Mouse (Mus musculus) cerebellum, adult 2 months (tissue): ENCODE results near the gene Eif3l.

ENCODE experiments used
- CTCF ChIP-seq: fragments of 200-500 bp; IDR thresholded peaks from 2 replicates; pipeline ENCODE4 v1.5.1; 2011; ENCODE audit warnings: low read depth, mild to moderate bottlenecking, control low read depth, low read length, moderate library complexity, borderline replicate concordance; ENCODE audit not compliant: insufficient read depth
- POLR2A ChIP-seq: fragments of 200-500 bp; IDR thresholded peaks from 2 replicates; pipeline ENCODE4 v1.6.1; 2011; ENCODE audit warnings: low read length, control low read depth, borderline replicate concordance; ENCODE audit not compliant: insufficient read depth

DNA sequence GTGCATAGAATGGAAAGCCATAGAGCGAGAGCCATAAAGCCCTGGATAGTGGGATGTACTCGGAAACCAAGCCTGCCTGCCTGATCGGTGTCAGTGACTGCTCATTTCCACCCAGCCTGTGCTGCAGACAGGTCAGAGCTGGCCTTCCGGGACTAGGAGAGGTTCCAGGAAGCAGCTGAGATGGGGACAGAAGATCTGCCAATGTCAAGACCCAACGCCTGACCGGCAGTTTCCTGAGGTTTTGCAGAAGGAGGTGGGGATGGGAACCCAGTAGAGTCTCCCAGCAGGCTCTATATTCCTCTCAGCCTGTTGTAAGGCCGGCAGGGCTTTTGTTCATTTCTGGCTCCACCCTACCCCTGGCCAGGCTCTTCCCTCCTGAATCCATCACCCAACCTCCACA, 23.9 kb downstream of the Eif3l start:
- no peak for TF ChIP-seq POLR2A
- no peak for TF ChIP-seq CTCF
